Mouse (Mus musculus) C2C12 (cell line): ENCODE measurements around the gene Rangrf.

Experiments
- CEBPB ChIP-seq: IDR thresholded peaks from one replicate; pipeline ENCODE4 v1.6.1; 2011; ENCODE audit warnings: low read depth, mild to moderate bottlenecking, control low read depth, moderate library complexity
- CTCF ChIP-seq: IDR thresholded peaks from one replicate; pipeline ENCODE4 v1.5.1; 2011; ENCODE audit not compliant: control insufficient read depth, insufficient read depth, insufficient read length
- FOSL1 ChIP-seq: IDR thresholded peaks from one replicate; pipeline ENCODE4 v1.8.0; 2011; ENCODE audit warnings: mild to moderate bottlenecking, low read length; ENCODE audit not compliant: poor library complexity, insufficient read depth, severe bottlenecking
- MAX ChIP-seq: IDR thresholded peaks from one replicate; pipeline ENCODE4 v1.6.1; 2011; ENCODE audit warnings: mild to moderate bottlenecking, control low read depth
- MYOD1 ChIP-seq: IDR thresholded peaks from one replicate; pipeline ENCODE4 v1.6.1; 2011; ENCODE audit warnings: low read depth; ENCODE audit not compliant: control insufficient read depth, insufficient read length
- MYOG ChIP-seq: IDR thresholded peaks from one replicate; pipeline ENCODE4 v1.6.1; 2011; ENCODE audit not compliant: control insufficient read depth, insufficient read length; ENCODE audit errors: extremely low read depth
- USF1 ChIP-seq: IDR thresholded peaks from one replicate; pipeline ENCODE4 v1.6.1; 2011; ENCODE audit warnings: low read depth, mild to moderate bottlenecking, control low read depth, moderate library complexity

- TF ChIP-seq FOSL1 (no peak), MYOG (no peak), CTCF (no peak), CEBPB (no peak), MAX (no peak), USF1 (no peak), MYOD1 (no peak)
Observed at GRCm38 (mm10) chr11:68957308-68957707, 17.7 kb downstream of the Rangrf start, which contains the start of gene Arhgef15.
